Mouse (Mus musculus) lung, postnatal 0 days (tissue): ENCODE measurements around the gene 1500011B03Rik.

ENCODE experiments used
- CTCF ChIP-seq: IDR thresholded peaks from 2 replicates; pipeline ENCODE4 v1.5.1; 2016; ENCODE audit warnings: antibody characterized with exemption, mild to moderate bottlenecking
- EP300 ChIP-seq: IDR thresholded peaks from 2 replicates; pipeline ENCODE4 v1.6.1; 2016; ENCODE audit warnings: antibody characterized with exemption, mild to moderate bottlenecking, control low read depth

GRCm38 (mm10) chr5:114774403-114775051 lies 48.7 kb downstream of the 1500011B03Rik start, which contains the start of gene Ankrd13a:
- no peak for TF ChIP-seq CTCF
- TF ChIP-seq EP300, result no peak
